Mouse (Mus musculus): Measurements from ENCODE around the gene Osgep. TPM values are rescaled to one million over a fixed set of nuclear protein-coding genes. Genes with fewer than 3 reads are reported as not detected.
"Not testable (repeated sequence)": the region's sequence is repeated elsewhere in the genome, so short reads cannot be mapped to it uniquely, and the experiment has no call there.

Gene Osgep
- polyA plus RNA-seq, 1 experiment from 2014 or later: 119 TPM

- H3K4me3 ChIP-seq (ENCODE audit: low read depth, low read length); H3K4me1 ChIP-seq (replicated peaks; ENCODE audit: control insufficient read depth, insufficient read depth, low read length); DNase-seq (ENCODE audit: low spot score); H3K27ac ChIP-seq (ENCODE audit: low read depth, low read length); ATAC-seq (replicated peaks; ENCODE audit: low FRiP score); H3K36me3 ChIP-seq (ENCODE audit: control insufficient read depth, insufficient read depth, low read length); H3K4me2 ChIP-seq; H3K9ac ChIP-seq (ENCODE audit: low read depth, low read length); H3K9me3 ChIP-seq (ENCODE audit: control insufficient read depth, low read length): not testable (repeated sequence)
- H3K27me3 ChIP-seq (replicated peaks; ENCODE audit: control insufficient read depth, insufficient read depth, low read length): peaks cover 12% of the 10 kb centered on the region
- WGBS: 70% methylated on average over 2 of the region's 2 CpGs
These were observed 26.7 kb downstream of the Osgep start for GRCm38 (mm10) chr14:50897992-50898391.

GRCm38 (mm10) chr14:50897374-50897765, 27.3 kb downstream of the Osgep start, which contains the start of gene Klhl33:
Gene Klhl33, minus strand, starts transcription at chr14:50897507.
- no peak for DNase-seq (ENCODE audit: low spot score)
- peaks cover 12% of the 10 kb centered on the region for H3K27me3 ChIP-seq (replicated peaks; ENCODE audit: control insufficient read depth, insufficient read depth, low read length)
- no peaks in the 10 kb centered on the region for H3K36me3 ChIP-seq (ENCODE audit: control insufficient read depth, insufficient read depth, low read length)
- no peak for ATAC-seq (replicated peaks; ENCODE audit: low FRiP score)
- WGBS: 48% methylated on average over 7 of the region's 7 CpGs
- no peaks in the 10 kb centered on the region for H3K9me3 ChIP-seq (ENCODE audit: control insufficient read depth, low read length)
- peak within 1 kb of the TSS; percentile 45 for H3K4me3 ChIP-seq (ENCODE audit: low read depth, low read length)
- H3K9ac ChIP-seq (ENCODE audit: low read depth, low read length): peak within 1 kb of the TSS; percentile 34; the same call in 1 of the 2 replicates
- peak within 1 kb of the TSS; percentile 76 for H3K4me2 ChIP-seq
- 0 out of 2 replicates have a peak, but pooled peaks cover 3% of the 10 kb centered on the region for H3K4me1 ChIP-seq (replicated peaks; ENCODE audit: control insufficient read depth, insufficient read depth, low read length)
- no peak within 1 kb of the TSS for H3K27ac ChIP-seq (ENCODE audit: low read depth, low read length)

GRCm38 (mm10) chr14:50896747-50897373, 27.8 kb downstream of the Osgep start:
- DNase-seq (ENCODE audit: low spot score) (no peak), ATAC-seq (replicated peaks; ENCODE audit: low FRiP score) (0 out of 2 replicates have a peak, but pooled peaks have one; percentile 13)
- no peak overlapping the region for H3K27ac ChIP-seq (ENCODE audit: low read depth, low read length)
- WGBS: 21% methylated on average over 23 of the region's 23 CpGs
- H3K9me3 ChIP-seq (ENCODE audit: control insufficient read depth, low read length): no peaks in the 10 kb centered on the region
- H3K4me2 ChIP-seq: peak overlapping the region; percentile 76
- H3K27me3 ChIP-seq (replicated peaks; ENCODE audit: control insufficient read depth, insufficient read depth, low read length): peaks cover 12% of the 10 kb centered on the region
- H3K9ac ChIP-seq (ENCODE audit: low read depth, low read length): peak overlapping the region; percentile 34; the same call in 1 of the 2 replicates
- H3K4me1 ChIP-seq (replicated peaks; ENCODE audit: control insufficient read depth, insufficient read depth, low read length): 0 out of 2 replicates have a peak, but pooled peaks cover 3% of the 10 kb centered on the region
- H3K4me3 ChIP-seq (ENCODE audit: low read depth, low read length): peak overlapping the region; percentile 45
- no peaks in the 10 kb centered on the region for H3K36me3 ChIP-seq (ENCODE audit: control insufficient read depth, insufficient read depth, low read length)

- H3K9ac ChIP-seq (ENCODE audit: low read depth, low read length): peak overlapping the region; percentile 34; the same call in 1 of the 2 replicates
- 23% methylated on average over 19 of the region's 19 CpGs for WGBS
- DNase-seq (ENCODE audit: low spot score): peak; percentile 38
These were observed 28.5 kb downstream of the Osgep start for GRCm38 (mm10) chr14:50895985-50896746.

GRCm38 (mm10) chr14:50895407-50895806, 29.3 kb downstream of the Osgep start:
- Histone ChIP-seq H3K27me3 (replicated peaks; ENCODE audit: control insufficient read depth, insufficient read depth, low read length) (peaks cover 12% of the 10 kb centered on the region), H3K4me1 (replicated peaks; ENCODE audit: control insufficient read depth, insufficient read depth, low read length) (0 out of 2 replicates have a peak, but pooled peaks cover 3% of the 10 kb centered on the region), H3K4me2 (no peak overlapping the region), H3K9ac (ENCODE audit: low read depth, low read length) (no peak overlapping the region), H3K4me3 (ENCODE audit: low read depth, low read length) (no peak overlapping the region), H3K27ac (ENCODE audit: low read depth, low read length) (no peak overlapping the region), H3K36me3 (ENCODE audit: control insufficient read depth, insufficient read depth, low read length) (no peaks in the 10 kb centered on the region), H3K9me3 (ENCODE audit: control insufficient read depth, low read length) (no peaks in the 10 kb centered on the region)
- DNase-seq (ENCODE audit: low spot score) (no peak), ATAC-seq (replicated peaks; ENCODE audit: low FRiP score) (no peak)

More at GRCm38 (mm10) chr14:50895985-50896746, 28.5 kb downstream of the Osgep start:
- H3K4me1 ChIP-seq (replicated peaks; ENCODE audit: control insufficient read depth, insufficient read depth, low read length): 0 out of 2 replicates have a peak, but pooled peaks cover 3% of the 10 kb centered on the region
- peaks cover 12% of the 10 kb centered on the region for H3K27me3 ChIP-seq (replicated peaks; ENCODE audit: control insufficient read depth, insufficient read depth, low read length)
- peak overlapping the region; percentile 45 for H3K4me3 ChIP-seq (ENCODE audit: low read depth, low read length)
- H3K27ac ChIP-seq (ENCODE audit: low read depth, low read length): no peak overlapping the region
- no peak for ATAC-seq (replicated peaks; ENCODE audit: low FRiP score)
- no peaks in the 10 kb centered on the region for H3K36me3 ChIP-seq (ENCODE audit: control insufficient read depth, insufficient read depth, low read length)
- H3K9me3 ChIP-seq (ENCODE audit: control insufficient read depth, low read length): no peaks in the 10 kb centered on the region
- peak overlapping the region; percentile 76 for H3K4me2 ChIP-seq

GRCm38 (mm10) chr14:50892541-50893459, 31.9 kb downstream of the Osgep start:
- no peak for ATAC-seq (replicated peaks; ENCODE audit: low FRiP score)
- no peak for DNase-seq (ENCODE audit: low spot score)
- no peak overlapping the region for H3K9ac ChIP-seq (ENCODE audit: low read depth, low read length)
- 0 out of 2 replicates have a peak, but pooled peaks cover 3% of the 10 kb centered on the region for H3K4me1 ChIP-seq (replicated peaks; ENCODE audit: control insufficient read depth, insufficient read depth, low read length)
- H3K4me3 ChIP-seq (ENCODE audit: low read depth, low read length): no peak overlapping the region
- H3K36me3 ChIP-seq (ENCODE audit: control insufficient read depth, insufficient read depth, low read length): no peaks in the 10 kb centered on the region
- H3K4me2 ChIP-seq: no peak overlapping the region
- no peaks in the 10 kb centered on the region for H3K9me3 ChIP-seq (ENCODE audit: control insufficient read depth, low read length)
- H3K27me3 ChIP-seq (replicated peaks; ENCODE audit: control insufficient read depth, insufficient read depth, low read length): peaks cover 12% of the 10 kb centered on the region
- H3K27ac ChIP-seq (ENCODE audit: low read depth, low read length): no peak overlapping the region
- WGBS: 84% methylated on average over 22 of the region's 22 CpGs

- no peak overlapping the region for H3K4me2 ChIP-seq
- H3K27me3 ChIP-seq (replicated peaks; ENCODE audit: control insufficient read depth, insufficient read depth, low read length): peaks cover 12% of the 10 kb centered on the region
- H3K4me3 ChIP-seq (ENCODE audit: low read depth, low read length): no peak overlapping the region
- 0 out of 2 replicates have a peak, but pooled peaks cover 3% of the 10 kb centered on the region for H3K4me1 ChIP-seq (replicated peaks; ENCODE audit: control insufficient read depth, insufficient read depth, low read length)
- DNase-seq (ENCODE audit: low spot score): no peak
- 80% methylated on average over 7 of the region's 7 CpGs for WGBS
- H3K36me3 ChIP-seq (ENCODE audit: control insufficient read depth, insufficient read depth, low read length): no peaks in the 10 kb centered on the region
- H3K9ac ChIP-seq (ENCODE audit: low read depth, low read length): no peak overlapping the region
- H3K27ac ChIP-seq (ENCODE audit: low read depth, low read length): no peak overlapping the region
- ATAC-seq (replicated peaks; ENCODE audit: low FRiP score): no peak
- H3K9me3 ChIP-seq (ENCODE audit: control insufficient read depth, low read length): no peaks in the 10 kb centered on the region
These were observed 32.6 kb downstream of the Osgep start for GRCm38 (mm10) chr14:50892091-50892490.

DNA sequence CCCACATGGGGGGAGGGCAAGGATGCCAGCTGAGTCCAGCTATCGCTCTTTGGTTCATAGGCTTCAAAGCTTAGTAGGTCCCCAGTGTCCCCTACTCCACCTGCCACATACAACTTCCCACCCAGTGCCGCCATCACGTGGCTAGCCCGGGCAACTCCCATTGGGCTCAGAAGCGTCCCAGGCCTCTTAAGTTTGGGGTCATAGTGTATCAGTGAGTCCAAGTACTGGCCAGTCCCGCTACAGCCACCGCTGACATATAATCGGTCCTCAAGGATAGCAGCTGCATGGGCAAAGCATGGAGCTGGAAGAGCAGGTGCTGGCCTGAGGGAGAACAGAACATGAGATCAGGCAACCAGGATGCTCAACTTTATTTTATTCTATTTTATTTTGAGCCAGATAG, 33.1 kb downstream of the Osgep start:
- no peaks in the 10 kb centered on the region for H3K36me3 ChIP-seq (ENCODE audit: control insufficient read depth, insufficient read depth, low read length)
- no peak overlapping the region for H3K9ac ChIP-seq (ENCODE audit: low read depth, low read length)
- ATAC-seq (replicated peaks; ENCODE audit: low FRiP score): no peak
- H3K4me2 ChIP-seq: no peak overlapping the region
- DNase-seq (ENCODE audit: low spot score): no peak
- peaks cover 10% of the 10 kb centered on the region for H3K27me3 ChIP-seq (replicated peaks; ENCODE audit: control insufficient read depth, insufficient read depth, low read length)
- H3K4me3 ChIP-seq (ENCODE audit: low read depth, low read length): no peak overlapping the region
- 93% methylated on average over 8 of the region's 8 CpGs for WGBS
- no peaks in the 10 kb centered on the region for H3K9me3 ChIP-seq (ENCODE audit: control insufficient read depth, low read length)
- H3K27ac ChIP-seq (ENCODE audit: low read depth, low read length): no peak overlapping the region
- 0 out of 2 replicates have a peak, but pooled peaks cover 3% of the 10 kb centered on the region for H3K4me1 ChIP-seq (replicated peaks; ENCODE audit: control insufficient read depth, insufficient read depth, low read length)
